Mouse (Mus musculus): Measurements from ENCODE around the gene Krtap19-4.

The Krtap19-4 gene

DNA sequence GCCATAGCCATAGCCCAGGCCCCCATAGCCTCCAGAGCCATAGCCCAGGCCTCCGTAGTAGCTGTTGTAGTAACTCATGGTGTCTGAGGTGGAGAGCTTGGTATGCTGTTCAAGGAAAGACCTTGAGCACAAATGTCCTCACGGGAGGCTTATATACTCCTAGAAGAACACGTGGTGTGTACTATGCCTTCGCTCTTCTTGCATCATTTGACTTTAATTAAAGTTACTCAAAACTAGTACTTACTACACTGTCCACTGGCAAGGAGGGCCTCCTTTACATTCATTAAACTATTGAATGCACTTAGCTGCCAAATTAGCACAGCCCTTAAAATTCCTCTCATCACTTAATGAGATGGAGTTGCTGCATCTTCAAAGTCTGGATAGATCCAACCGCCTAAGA is at the start of gene Krtap19-4:
Gene Krtap19-4, minus strand, starts transcription at position 101 of the 400 bp plus-strand sequence.
- DNase-seq (ENCODE audit: low spot score) = no peak

DNA sequence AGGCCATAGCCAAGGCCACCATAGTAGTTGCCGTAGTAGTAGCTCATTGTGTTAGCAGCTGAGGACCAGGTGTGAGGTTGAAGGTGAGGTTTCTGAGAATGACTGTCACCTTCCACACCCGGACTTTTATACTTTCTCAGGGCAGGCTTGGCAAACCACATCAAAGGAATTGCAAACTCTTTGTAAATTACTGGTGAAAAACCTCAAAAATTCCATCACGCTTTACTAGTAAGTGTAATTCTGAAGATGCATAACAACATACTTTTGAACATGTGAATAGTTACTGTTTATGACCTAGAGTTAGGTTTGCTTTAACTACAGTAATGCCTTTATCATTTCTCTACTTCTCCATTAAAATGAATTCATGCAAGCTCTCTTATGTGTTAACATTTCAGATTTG is 47.3 kb upstream of the Krtap19-4 start, which contains the start of gene Krtap19-9b:
Gene Krtap19-9b, minus strand, starts transcription at position 101 of the 400 bp plus-strand sequence.
- DNase-seq (ENCODE audit: low spot score) = no peak

DNA sequence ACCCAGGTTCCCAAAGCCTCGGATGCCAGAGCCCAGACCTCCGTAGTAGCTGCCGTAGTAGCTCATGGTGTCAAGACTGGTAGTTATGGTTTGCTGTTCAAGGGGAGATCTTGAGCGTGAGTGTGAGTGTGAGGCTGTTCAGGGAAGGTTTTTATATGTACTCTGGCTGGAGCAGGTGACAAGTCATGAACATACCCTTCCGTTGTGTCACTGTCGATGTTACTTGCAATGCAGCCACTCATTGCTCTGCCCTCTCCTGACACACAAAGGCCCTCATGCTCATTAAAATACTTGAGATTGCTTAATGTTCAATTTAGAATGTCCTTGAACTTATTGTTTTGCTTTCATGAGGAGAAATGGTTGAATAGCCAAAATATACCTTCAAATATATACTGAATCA is 11.5 kb upstream of the Krtap19-4 start, which contains the start of gene Krtap19-5:
Gene Krtap19-5, minus strand, starts transcription at position 101 of the 400 bp plus-strand sequence.
- no peak for DNase-seq (ENCODE audit: low spot score)

DNA sequence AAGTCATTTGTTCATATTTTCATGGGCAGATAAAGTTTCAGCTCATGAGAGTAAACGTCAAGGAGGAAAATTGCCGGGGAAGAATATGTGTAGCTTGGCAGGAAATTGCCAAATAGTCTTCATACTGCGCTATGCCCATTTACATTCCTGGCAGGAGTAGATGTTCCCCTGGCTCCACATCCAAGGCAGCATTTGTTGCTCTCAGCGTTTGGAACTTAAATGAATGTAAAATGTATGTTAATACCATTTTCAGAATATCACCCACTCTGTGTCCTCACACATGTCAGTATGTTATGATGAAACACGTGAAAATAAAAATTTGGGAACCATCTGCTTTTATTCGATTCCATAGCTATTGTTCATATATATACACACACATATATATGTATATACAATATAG is 2.0 kb upstream of the Krtap19-4 start:
- DNase-seq (ENCODE audit: low spot score) = no peak

DNA sequence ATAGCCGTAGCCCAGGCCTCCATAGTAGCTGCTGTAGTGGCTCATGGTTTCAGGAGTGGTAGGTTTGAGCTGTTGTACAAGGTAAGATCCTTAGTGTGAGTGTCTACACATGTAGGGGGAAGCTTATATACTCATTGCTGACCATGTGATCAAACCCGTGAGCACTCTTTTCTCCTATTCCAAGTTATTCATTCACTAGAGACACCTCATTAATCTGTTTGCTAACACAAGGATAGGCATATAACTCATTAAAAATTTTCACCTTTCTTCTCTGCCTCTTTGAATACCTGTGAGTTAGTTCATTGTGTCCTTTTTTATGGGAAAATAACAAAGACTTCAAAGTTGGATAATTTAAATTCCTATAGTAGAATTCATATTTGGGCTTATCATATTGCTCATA is 7.0 kb downstream of the Krtap19-4 start, which contains the start of gene Krtap19-3:
Gene Krtap19-3, minus strand, starts transcription at position 101 of the 400 bp plus-strand sequence.
- DNase-seq (ENCODE audit: low spot score) = no peak

DNA sequence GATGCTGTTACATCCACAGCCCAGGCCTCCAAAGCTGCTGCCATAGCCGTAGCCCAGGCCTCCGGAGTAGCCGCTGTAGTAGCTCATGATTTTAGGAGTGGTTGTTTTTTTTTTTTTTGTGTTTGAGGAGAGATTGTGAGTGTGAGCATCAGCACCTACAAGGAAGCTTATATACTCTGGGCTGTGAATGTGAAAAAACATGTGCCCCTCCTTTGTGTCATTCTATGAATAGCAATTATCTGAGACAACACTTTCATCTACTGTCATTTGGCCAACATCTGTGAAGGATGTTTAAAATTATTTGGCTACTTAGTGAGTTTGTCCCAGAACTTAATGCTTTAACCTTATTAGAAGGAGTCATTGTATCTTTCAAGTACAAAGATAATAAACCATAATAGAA is 10.7 kb downstream of the Krtap19-4 start, which contains the start of gene Krtap19-2:
Gene Krtap19-2, minus strand, starts transcription at position 101 of the 400 bp plus-strand sequence.
- no peak for DNase-seq (ENCODE audit: low spot score)

DNA sequence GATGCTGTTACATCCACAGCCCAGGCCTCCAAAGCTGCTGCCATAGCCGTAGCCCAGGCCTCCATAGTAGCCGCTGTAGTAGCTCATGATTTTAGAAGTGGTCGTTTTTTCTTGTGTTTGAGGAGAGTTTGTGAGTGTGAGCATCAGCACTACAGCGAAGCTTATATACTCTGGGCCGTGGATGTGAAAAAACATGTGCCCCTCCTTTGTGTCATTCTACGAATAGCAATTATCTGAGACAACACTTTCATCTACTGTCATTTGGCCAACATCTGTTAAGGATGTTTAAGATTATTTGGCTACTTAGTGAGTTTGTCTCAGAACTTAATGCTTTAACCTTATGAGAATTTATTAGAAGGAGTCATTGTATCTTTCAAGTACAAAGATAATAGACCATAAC is 15.6 kb downstream of the Krtap19-4 start, which contains the start of gene Krtap19-1:
Gene Krtap19-1, minus strand, starts transcription at position 101 of the 400 bp plus-strand sequence.
- no peak for DNase-seq (ENCODE audit: low spot score)

DNA sequence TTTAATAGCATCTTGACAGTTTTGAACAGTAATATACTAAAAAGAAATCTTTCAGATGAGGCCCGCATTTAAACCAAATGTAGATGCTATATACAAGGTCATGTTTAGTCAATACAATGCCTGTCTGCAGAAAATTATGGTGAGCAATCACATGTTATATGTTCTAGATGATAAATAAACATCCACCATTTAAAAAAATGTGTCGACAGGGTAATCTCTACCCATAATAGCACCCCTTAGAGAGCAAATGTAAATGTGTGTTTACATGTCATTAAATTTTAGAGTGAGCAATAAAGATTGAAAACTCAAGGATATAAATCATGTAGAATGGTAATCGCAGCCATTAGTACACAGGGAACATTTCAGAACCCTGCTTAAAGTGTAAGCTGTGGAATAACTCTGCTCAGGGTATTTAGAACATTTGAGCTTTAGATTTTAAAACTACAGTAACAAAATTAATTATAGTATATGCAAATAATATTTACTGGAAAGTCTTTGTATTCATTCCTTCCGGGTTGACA is 19.9 kb downstream of the Krtap19-4 start:
- DNase-seq (ENCODE audit: low spot score) = no peak

DNA sequence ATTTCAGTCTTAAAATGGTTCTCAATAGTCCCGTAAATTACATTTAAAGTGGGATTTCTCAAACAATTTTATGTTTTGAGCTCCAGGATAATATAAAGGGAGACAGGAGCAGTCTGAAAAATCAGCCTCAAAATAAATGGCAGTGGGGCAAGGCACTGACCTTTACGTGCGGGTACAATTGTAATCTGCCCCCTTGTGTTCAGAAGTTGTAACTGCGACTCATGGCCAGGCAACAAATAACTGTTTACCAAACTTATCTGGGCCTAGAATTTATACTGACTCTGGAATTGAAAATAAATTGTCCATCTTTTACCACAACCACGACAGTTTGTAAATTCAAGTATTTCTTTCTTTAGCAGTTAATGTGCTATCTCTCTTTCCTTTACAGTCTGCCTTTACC is 33.4 kb downstream of the Krtap19-4 start:
- no peak for DNase-seq (ENCODE audit: low spot score)

DNA sequence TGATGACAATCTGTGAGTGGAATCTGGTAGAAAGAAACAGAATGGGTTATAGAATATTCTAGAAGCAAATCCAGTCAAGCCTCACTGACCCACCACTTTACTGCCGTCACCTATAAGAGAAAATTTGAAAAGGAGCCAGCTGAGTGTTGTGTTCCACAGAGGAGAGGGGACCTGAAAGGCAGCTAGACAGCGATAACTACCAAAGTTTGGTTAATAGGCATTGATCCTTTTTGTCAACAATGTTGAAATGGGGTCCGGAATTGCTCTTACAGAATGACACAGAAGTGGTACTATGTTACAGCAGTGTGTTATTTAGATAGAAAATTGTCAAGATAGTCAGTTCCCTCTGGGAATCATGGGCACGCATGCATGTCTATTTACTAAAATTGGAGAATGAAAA is 36.3 kb downstream of the Krtap19-4 start:
- no peak for DNase-seq (ENCODE audit: low spot score)

DNA sequence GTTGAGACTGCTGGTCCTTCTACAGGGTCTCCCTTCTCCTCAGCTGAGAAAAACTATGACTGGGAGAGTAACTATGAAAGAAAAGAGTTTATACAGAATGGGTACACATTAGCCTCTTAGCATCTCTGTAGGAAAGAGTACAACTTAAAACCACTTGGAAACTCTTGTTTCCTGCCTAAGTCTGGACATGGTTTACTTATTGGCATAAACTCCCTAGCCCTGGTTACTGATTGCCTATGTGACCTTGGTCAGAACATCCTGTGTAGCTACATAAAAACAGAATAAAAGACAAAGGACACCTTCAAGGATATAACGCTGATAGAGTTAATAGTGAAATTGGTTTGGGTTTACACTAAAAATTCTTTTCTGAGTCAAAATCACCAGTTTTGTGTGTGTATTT is 37.5 kb downstream of the Krtap19-4 start:
- no peak for DNase-seq (ENCODE audit: low spot score)

Measured in ovary, postnatal 36 days (tissue).